ENCODE assay signal across 8 mouse cellular contexts in the genomic region with DNA sequence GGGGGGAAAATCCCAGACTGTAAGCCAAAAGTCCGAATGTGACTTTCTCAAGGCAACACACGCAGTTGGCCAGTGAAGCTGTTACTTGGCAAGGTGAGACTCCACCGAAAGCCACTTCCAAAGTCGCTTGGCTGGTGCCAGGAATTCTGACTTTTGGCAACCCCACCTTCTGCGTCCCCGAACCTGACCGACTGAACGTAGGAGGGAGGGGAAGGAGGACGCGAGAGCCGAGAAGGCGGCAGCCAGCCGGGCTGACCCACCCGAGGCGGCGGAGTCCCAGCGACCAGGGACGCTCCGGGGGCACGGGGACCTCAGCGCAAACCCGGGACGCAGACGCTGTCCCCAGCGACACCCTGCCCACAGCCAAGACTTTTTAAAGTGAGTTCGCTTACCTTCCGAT.
DNase-seq lines count a peak whose midpoint lies in the region; ATAC-seq and TF ChIP-seq lines count a peak whose summit lies in the region.

No protein-coding gene starts in this region.

- no peaks in the 10 kb centered on the region for H3K36me3 ChIP-seq in hindbrain, postnatal 0 days (ENCODE audit: insufficient read depth, low read length)
- H3K36me3 ChIP-seq in liver, embryonic 15.5 days (replicated peaks), result no peaks in the 10 kb centered on the region
- no peaks in the 10 kb centered on the region for H3K36me3 ChIP-seq in neural tube, embryonic 14.5 days (ENCODE audit: control insufficient read depth, insufficient read depth, low read length)

- H3K4me1 ChIP-seq in hindbrain, postnatal 0 days (ENCODE audit: insufficient read depth, low read length), result peaks cover 3% of the 10 kb centered on the region; the same call in 1 of the 2 replicates
- no peaks in the 10 kb centered on the region for H3K4me1 ChIP-seq in liver, embryonic 15.5 days (replicated peaks)
- 0 out of 2 replicates have a peak, but pooled peaks cover 3% of the 10 kb centered on the region for H3K4me1 ChIP-seq in neural tube, embryonic 14.5 days (ENCODE audit: control insufficient read depth, insufficient read depth, low read length)

- DNase-seq in cerebellum, adult 18-20 months, result peak; percentile 4 to 24
- no peak for DNase-seq in cerebellum, adult 9-10 months
- peak; percentile 67 to 82 for DNase-seq in cerebellum, postnatal 14 days
- peak; percentile 68 for DNase-seq in gastrocnemius, postnatal 25 days
- peak; percentile 49 for DNase-seq in hindbrain, postnatal 0 days (ENCODE audit: low spot score)
- DNase-seq in ovary, adult 18-20 months (ENCODE audit: low spot score), result no peak

- ATAC-seq in hindbrain, postnatal 0 days, result 0 out of 2 replicates have a peak, but pooled peaks have one; percentile 24
- ATAC-seq in liver, embryonic 15.5 days (ENCODE audit: insufficient read depth), result no peak
- no peak for ATAC-seq in neural tube, embryonic 14.5 days (ENCODE audit: low read depth)

- H3K4me3 ChIP-seq in hindbrain, postnatal 0 days (ENCODE audit: low read length), result peak overlapping the region; percentile 45
- H3K4me3 ChIP-seq in liver, embryonic 15.5 days (replicated peaks), result peak overlapping the region; percentile 53
- peak overlapping the region; percentile 36 for H3K4me3 ChIP-seq in neural tube, embryonic 14.5 days (ENCODE audit: low read depth, low read length)

- peak overlapping the region; percentile 48 for H3K9ac ChIP-seq in hindbrain, postnatal 0 days (replicated peaks; ENCODE audit: low read length)
- H3K9ac ChIP-seq in liver, embryonic 15.5 days, result no peak overlapping the region
- H3K9ac ChIP-seq in neural tube, embryonic 14.5 days (replicated peaks; ENCODE audit: low read depth, low read length), result no peak overlapping the region; the same call in 1 of the 2 replicates

- WGBS in hindbrain, postnatal 0 days, result under 1% methylated on average over 27 of the region's 27 CpGs
- under 1% methylated on average over 27 of the region's 27 CpGs for WGBS in liver, embryonic 15.5 days (ENCODE audit: insufficient replicate concordance)
- WGBS in neural tube, embryonic 14.5 days, result 0% methylated on average over 27 of the region's 27 CpGs

- no peaks in the 10 kb centered on the region for H3K9me3 ChIP-seq in hindbrain, postnatal 0 days (ENCODE audit: low read length)
- H3K9me3 ChIP-seq in liver, embryonic 15.5 days (replicated peaks), result no peaks in the 10 kb centered on the region
- no peaks in the 10 kb centered on the region for H3K9me3 ChIP-seq in neural tube, embryonic 14.5 days (ENCODE audit: control insufficient read depth, low read length)

- TF ChIP-seq CTCF in hindbrain, postnatal 0 days (IDR thresholded peaks at IDR 0.05; ENCODE audit: low read depth), result no peak

- peaks cover 17% of the 10 kb centered on the region for H3K27me3 ChIP-seq in hindbrain, postnatal 0 days (ENCODE audit: insufficient read depth, low read length)
- H3K27me3 ChIP-seq in liver, embryonic 15.5 days, result peaks cover 33% of the 10 kb centered on the region
- H3K27me3 ChIP-seq in neural tube, embryonic 14.5 days (ENCODE audit: control insufficient read depth, insufficient read depth, low read length), result peaks cover 9% of the 10 kb centered on the region; the same call in 1 of the 2 replicates

- peak overlapping the region; percentile 81 for H3K4me2 ChIP-seq in hindbrain, postnatal 0 days (ENCODE audit: low read depth, low read length)
- H3K4me2 ChIP-seq in liver, embryonic 15.5 days, result peak overlapping the region; percentile 70
- H3K4me2 ChIP-seq in neural tube, embryonic 14.5 days (ENCODE audit: low read depth, low read length), result peak overlapping the region; percentile 52

- H3K27ac ChIP-seq in hindbrain, postnatal 0 days, result no peak overlapping the region; the same call in 1 of the 2 replicates
- no peak overlapping the region for H3K27ac ChIP-seq in liver, embryonic 15.5 days (replicated peaks)
- no peak overlapping the region for H3K27ac ChIP-seq in neural tube, embryonic 14.5 days (ENCODE audit: low read depth, low read length)

Comparison
In these comparisons a context has a peak if more than half of its experiments do, and no peak if none do; other contexts are left out.
1. DNase-seq: peak in cerebellum, adult 18-20 months (2 of 2), cerebellum, postnatal 14 days (2 of 2), gastrocnemius, postnatal 25 days (single experiment) and hindbrain, postnatal 0 days (single experiment); none in cerebellum, adult 9-10 months (single experiment) and ovary, adult 18-20 months (single experiment).
2. Peak in every context shown above with its lines, with median percentiles within 50 percentile points of each other: H3K4me2 ChIP-seq and H3K4me3 ChIP-seq.